Mouse (Mus musculus) bone marrow macrophage, adult 2 months (primary cell): Measurements from ENCODE around the gene Rnf181.

ENCODE experiments used
- CTCF ChIP-seq: IDR thresholded peaks from 2 replicates; pipeline ENCODE4 v1.5.1; 2012; ENCODE audit warnings: low read depth, mild to moderate bottlenecking, low read length, moderate library complexity
- POLR2A ChIP-seq: IDR thresholded peaks from 2 replicates; pipeline ENCODE4 v1.6.1; 2012; ENCODE audit warnings: mild to moderate bottlenecking, low read depth, low read length, borderline replicate concordance

- TF ChIP-seq POLR2A (no peak), CTCF (no peak)
These were observed 10.7 kb downstream of the Rnf181 start for GRCm38 (mm10) chr6:72356001-72356532.
